Mouse (Mus musculus) layer of hippocampus, adult 8-10 months (tissue): ENCODE data around the gene Arhgef10l. TPM values are rescaled to one million over a fixed set of nuclear protein-coding genes. Genes with fewer than 3 reads are reported as not detected.

Experiments used
- DNase-seq, 2 experiments: peaks; one replicate each; pipeline ENCODE4 v3.0.0; 2022; ENCODE audit warnings: low spot score in 2 of 2
- total RNA-seq, 4 experiments: library from RNA; stranded (reverse); gene quantifications; 2 replicates each; pipeline ENCODE4 v1.2.4; 2022

Gene Arhgef10l
- total RNA-seq, 4 experiments from 2014 or later: 44.6 to 55.8 (median 46.7) TPM

DNA sequence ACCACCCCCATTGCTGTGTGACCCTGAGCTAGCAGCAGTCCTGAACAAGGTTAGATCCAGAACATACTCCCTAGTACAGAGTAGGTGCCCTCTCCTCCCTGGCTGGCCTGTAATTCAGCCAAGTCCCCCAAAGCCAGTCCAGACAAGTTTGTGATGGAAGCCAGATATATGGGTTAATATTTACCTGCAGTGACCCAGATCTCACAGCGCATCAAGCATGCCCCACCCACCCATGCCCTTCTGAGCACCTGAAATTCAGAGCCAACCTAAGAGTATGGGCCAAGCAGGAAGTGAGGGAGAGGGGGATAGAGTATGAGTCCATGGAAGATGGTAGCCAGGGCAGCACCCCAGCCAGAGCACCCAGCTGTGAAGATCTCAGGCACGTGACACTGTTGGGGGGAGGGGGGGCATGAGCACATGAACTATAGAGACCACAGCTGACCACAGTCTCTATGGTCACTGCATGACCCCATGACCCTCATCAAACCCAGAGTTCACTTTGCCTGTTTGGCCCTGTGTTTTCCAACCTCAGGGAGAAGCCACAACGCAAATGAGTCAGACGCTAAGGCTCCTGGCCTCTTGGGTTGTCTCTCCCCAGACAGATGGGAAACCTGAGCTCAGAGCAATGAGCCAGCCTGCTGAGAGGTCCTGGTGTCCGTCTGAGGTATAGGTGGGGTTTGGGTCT, 29.4 kb downstream of the Arhgef10l start:
- DNase-seq: no peak

DNA sequence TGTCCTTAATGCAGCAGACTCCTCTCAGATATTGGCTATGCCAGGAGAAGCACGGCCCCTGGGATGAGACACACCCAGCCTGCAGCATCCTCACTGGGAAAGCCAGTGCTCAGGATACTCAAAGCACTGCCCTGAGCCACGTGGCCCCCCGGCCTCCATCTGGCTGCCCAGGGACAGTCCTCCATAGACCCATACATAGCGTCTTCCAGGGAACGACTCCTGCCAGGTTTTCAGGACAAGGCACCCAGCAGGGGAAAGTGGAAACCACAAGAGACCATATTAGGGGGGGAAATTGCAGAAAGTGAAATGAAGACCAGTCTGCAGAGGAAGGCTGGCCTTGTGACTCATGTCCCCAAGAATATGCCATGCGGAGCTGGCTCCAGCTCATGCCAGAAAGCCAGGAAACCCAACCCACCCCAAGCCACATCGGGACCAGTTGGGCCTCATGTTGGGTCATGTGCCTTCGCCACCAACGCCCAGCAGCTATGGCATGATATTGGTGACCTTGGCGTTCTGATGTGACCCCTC, 30.9 kb downstream of the Arhgef10l start:
- DNase-seq: no peak

DNA sequence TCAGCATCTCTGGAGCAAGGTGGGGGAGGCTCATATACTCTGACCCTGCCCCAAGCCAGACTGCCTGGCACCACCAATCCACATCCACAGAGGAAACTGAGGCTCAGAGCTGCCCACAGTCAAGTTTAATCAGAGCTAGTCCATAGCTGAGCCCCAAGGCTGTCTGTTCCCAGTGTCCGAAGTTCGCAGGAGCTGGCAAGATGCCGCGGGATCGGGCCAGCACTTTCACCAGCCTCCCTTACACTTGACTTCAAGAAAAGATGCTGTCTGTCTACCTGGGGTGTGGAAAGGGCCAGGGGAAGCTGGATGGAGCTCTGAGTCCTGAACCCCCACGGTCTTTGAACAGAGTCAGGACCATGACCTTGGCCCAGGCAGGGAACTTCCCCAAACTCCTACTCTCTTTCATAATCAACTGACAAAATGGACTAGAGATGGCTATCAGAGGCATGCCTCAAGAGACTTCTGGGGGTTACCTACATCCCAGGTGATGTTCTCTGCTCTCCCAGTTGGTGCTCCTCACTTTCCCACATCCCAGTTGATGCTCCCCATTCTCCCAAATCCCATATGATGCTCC, 34.4 kb downstream of the Arhgef10l start:
- no peak for DNase-seq

DNA sequence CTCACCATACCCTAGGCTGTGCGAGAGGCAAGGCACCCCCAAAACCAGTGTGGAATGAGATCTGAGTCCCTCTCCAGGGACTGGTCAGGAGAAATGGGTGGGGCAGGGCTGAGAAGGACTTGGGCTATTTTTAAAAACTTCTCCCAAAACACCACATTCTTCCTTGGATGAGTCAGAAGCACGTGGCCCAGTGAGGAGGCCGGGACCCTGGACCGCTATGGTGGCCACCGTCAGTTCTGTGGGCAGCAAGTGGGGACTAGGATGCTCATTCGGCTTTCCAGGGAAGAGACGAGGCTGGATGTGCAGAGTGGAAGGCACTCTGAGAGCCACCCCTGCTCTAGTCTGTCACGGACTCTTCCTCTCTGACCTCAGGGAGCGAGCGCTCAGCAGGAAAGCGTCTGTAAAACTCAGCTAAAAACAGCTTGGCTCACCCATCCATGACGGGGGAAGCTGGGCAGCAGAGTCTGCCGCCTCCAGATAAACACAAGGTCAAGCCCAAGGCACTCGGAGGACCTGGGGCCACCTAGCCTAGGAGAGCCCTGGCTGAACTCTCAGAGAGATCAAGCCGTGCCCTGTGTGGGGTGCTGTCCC, 35.1 kb downstream of the Arhgef10l start:
- no peak for DNase-seq

DNA sequence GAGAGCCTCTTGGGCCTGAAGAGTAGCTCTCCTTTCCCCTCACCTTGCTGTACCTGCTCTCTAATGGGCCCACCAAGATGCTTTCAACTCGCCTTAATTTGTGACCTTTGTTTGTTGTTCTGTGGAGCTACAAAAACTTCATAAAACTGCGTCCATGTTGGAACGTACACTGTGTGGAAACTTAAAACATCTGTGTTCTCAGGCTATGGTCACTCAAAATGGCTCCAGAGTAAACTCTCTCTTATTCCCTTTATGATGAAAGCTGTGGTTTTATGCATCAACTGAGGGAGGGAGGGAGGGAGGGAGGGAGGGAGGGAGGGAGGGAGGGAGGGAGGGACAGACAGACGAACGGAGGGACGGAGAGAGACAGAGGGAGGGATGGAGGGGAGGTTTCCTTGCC, 35.7 kb downstream of the Arhgef10l start:
- no peak for DNase-seq

DNA sequence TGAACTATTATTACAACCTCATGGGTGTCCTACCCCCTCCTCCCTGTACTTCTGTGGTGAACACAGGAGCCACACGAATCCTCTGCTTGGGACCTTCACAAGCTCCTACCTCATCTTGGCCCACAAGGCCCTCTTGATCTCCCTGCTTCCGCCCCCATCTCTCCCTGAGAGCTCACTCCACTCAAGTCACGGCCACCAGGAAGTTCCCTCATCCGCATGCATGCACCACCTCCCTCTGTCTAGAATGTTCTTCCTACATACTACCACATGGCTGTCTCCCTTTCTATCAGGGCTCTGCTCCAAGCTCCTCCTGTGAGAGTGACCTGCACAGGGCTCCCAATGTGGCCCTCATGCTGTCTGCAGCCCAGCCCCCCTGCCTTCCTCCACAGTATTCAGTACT, 36.8 kb downstream of the Arhgef10l start:
- no peak for DNase-seq

DNA sequence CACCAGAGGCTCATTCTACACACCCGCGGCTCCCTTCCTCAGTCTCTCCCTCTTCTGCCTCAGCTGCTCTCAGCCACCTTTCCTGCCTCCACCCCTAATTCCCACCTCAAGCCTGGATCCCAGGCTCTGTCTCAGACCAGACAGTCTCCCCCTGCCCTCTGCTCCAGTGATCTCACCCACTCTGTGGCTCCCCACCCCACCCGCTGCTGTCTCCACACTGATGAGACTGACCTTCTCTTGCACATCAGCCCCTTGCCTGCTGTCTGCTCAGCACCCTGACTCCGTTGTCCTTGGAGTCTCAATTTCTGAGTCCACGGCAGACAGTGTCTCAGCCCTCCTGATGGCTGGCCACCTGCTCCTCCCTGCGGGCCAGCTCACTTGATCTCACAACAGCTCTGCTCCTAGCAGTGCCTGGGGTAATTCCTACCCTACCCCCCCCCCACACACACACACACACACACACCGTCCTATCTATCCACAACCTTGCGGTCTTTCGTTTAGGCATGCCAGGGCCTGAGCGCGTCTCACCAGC, 37.3 kb downstream of the Arhgef10l start:
- no peak for DNase-seq

DNA sequence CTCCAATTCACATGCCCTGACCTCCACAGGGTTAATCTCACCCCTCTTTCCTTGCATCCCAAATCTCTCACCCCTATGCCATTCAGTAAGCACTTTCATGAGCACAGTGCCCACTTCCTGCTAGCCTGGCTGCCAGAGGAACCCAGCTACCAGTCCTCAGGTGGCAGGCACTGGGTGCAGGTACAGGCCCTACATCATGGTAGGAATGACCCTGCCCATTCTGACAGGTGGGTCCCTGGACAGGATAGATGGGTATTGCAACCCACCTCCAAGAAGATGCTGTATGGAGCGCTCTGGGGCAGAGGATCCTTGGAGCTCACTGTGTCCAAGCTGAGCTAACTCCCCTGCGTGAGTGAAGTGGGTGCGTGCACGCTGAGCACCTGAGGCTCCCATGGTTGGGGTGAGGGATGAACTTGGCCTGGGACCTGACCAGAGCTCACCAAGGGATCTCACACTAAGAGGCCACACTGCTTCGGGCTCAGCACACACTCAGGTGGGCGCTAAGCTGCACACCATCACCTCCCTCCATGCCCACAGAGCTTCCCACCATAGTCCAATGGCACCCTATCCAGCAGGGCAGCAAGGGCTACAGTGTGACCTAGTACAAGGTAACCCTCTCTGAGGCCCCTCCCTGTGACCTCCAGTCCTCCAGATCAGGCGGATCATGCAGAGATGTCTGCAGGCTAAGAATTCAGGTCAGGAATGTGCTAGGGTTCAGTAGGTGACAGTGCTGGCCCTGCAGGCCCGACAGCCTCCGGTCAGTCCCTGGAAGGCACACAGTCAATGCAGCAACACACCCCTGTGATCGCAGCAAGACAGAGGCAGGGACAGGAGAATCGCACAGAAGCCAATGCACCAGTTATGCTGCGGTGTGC, 39.9 kb downstream of the Arhgef10l start:
- DNase-seq: no peak

DNA sequence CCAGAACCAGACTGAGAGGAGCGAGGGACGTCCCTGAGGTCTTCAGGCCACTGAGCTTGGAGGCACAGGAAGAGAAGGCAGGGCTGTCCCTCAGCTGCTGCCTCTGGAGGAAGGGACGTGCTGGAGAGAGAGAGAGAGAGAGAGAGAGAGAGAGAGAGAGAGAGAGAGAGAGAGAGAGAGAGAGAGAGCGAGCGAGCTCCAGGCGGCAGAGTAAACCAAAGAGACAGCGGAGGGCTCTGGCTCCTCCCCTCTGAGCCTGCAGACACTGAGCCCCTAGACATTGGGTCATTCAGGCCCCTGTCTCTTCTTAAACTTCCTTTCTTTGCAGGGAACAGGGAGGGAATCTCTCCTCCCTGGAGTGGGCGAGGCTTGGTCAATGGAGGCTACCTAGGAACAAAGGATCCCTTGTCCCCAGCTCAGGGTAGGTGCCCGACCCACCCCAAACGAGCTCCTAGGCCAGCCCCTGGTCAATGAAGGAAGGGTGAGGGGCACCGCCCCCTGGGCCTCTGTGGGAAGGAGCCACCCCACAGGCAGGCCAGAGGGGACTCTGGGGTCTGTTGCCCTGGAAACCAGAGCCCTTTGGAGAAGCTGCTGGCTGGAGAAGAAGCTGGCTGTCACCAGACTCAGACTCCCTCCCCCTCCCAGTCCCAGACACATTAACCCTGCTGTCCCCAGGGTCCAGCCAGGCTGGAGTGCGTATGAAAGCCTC, 41.2 kb downstream of the Arhgef10l start:
- peak; percentile 58 to 81 for DNase-seq

DNA sequence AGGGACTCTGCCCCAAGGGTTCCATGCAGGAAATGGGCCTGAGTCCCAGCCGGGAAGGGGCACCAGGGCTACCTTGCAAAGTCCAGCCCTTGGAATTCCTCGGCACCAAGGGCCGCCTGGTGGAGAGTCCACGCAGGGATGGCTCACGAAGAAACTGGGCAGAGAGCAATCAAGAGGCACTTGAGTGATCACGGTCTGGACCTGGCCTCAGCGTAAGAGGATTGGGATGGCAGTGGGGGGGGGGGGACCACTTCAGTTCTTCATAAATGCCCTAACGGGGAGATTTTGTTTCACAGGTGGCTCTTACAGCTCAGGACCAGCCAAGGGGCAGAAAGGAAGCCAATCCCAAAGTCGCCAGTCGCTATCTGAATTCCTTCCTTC, 41.7 kb downstream of the Arhgef10l start:
- DNase-seq: no peak

DNA sequence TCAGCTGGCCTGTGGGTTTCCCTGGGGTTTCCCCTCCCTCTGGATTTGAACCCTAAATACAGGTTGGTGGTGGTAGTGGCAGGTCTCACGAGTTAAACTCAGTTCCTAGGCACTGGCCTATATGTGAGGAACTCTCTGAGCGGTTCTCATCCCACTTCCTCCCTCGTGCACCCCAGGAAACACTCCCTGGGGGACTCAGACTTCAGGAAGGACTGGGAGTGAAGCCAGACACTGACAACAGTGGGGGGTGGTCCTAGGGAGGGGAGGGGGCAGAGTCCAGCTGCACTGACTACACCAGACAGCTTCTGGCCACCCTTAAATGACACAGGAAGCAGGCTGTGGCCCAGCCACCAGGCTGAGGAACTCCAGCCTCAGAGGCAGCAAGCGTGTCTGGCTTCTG, 43.0 kb downstream of the Arhgef10l start:
- no peak for DNase-seq

DNA sequence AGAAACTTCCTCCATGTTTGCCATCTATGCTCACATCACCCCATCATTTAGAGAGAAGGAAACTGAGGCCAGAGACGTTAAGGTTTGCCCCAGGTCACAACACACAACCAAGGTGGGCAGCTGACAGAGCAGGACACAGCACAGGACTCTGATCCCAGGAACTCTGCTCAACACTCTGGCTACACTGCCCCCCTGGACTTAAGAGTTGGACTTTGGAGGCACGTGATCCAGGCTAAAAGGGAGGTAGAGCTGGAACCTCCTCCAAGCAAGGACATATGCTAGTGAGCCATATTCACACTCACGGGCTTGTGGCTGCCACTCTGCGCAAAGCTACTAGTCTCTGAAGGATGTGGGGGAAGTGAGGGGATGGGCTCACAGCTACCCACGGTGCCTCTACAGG, 45.3 kb downstream of the Arhgef10l start:
- no peak for DNase-seq

DNA sequence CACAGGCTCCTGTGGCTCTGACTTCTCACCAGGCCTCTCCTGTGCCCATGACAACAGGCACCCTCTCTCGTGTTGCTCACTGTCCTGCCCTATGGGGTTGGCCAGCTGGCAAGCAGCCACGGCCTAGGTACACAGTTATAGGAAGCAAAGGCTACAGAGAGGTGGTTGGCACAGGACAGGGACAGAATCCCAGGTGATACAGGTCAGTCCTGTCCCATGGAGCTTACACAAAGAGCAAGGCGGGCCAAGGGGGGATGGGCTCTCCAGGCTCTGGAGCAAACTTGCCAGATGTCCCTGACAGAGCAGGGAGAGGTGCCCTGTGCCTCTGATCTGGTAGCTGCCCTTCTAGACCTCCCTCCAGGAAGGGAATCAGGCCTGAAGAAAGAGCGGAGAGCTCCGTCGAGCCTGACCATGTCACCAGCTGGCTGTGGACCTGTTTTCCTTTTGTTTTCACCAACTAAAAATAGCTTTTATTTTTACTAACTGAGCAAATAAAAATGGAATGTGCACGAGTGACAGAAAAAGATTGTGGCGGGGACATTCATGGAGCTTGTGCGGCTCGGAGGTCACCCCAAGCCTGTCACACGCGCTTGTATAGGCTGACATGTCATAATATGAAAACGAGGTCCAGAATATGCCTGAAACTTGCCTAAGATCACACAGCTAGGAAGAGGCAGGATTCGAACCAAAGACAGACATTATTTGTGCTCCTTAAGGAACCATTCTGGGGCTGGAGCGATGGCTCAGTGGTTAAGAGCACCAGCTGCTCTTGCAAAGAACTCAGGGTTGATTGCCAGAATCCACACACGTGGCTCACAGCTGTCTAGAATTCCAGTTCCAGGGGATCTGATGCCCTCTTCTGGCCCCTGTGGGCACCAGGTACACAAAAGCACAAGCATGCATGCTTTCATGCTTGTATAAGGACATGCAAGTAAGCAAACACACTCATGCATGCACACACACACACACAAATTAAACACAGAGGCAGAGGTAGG, 48.1 kb downstream of the Arhgef10l start:
- DNase-seq: no peak

DNA sequence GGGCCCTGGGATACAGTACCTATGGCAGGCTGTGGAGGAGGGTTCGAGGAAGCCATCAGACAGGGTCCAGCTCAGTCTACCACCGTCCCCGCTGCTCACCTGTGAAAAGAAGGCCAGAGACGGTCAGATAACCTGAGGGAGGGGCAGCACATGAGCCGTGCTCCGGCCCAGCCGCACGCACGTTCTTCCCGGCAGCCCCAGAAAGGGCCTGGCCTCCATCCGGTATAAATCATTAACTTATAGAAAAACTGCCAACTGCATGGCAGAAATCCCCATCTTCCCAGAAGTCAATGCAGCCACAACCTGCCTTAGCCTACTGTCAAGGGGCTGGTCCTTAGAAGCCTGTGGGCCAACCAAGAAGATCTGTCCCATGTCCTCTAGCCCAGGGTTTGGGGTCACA, 48.9 kb downstream of the Arhgef10l start:
- no peak for DNase-seq

DNA sequence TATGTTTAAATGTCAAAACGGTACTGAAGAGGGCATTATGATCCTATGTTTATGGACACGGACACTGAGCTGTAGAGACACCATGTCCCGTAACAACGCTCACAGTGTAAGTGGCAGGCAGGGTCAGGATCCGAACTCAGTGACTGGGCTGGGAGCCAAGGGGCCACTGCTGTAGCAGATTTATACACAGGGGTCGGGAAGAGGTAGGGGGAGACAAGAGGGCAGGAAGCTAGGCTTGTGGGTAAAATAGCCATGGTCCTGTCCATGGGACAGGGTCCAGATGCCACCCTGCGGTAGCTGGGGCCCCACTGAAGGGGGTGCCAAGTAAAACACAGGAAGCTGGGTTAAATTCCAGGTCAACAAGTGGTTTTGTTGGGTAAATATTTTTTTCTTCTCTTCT, 49.6 kb downstream of the Arhgef10l start:
- DNase-seq: no peak

DNA sequence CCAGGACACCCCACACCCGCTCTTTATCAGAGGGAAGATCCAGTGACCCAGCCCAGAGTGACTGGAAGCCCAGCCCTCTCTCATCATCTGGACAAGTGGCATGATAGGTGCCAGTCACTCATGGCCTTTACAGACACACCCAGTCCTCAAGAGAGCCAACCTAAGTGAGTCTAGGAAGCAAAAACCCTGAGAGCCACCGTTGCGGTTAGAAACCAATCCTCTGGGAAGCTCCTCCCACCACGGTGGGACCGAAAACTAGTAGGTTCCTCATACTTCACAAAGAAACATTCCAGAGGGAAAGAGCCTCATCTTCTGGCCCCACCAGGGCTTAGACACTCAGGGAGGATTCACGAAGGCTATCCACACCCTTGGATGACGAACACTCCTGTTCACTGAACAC, 50.0 kb downstream of the Arhgef10l start:
- DNase-seq: no peak

DNA sequence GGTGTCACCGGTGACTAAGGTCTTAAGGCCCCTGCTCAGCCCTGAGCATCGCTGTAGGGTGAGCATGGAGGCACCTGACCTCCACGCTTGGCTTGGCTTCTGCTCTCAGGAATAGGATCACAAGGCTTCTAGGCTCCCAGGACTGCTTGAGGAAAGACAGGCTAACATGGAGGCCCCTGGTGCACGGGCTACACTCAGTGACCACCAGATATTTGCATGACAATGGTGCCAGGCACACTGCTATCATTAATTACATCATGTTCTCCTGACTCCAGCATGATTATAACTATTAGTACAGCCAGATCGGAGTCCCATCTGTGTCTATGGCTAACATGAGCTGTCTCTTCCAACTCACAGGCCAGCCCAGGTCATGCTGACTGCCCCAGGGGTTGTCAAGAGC, 51.3 kb downstream of the Arhgef10l start:
- no peak for DNase-seq

DNA sequence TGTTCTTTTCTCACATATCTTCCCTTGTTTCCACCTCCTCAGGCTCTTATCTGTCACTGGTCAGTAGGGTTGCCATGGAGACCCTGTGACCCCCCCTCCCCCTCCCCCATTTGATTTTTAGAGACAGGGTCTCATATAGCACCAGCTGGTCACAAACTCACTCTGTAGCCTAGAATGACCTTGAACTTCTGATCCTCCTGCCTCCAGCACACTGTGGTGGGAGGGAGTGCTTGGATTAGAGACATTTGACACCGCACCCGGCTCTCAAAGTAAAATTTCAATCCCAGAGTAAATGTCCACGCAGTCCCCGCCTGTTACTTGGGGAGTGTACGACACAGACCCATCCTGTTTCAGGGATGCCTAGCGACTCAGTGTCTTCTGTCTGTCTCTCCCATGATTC, 51.7 kb downstream of the Arhgef10l start:
- DNase-seq: no peak

DNA sequence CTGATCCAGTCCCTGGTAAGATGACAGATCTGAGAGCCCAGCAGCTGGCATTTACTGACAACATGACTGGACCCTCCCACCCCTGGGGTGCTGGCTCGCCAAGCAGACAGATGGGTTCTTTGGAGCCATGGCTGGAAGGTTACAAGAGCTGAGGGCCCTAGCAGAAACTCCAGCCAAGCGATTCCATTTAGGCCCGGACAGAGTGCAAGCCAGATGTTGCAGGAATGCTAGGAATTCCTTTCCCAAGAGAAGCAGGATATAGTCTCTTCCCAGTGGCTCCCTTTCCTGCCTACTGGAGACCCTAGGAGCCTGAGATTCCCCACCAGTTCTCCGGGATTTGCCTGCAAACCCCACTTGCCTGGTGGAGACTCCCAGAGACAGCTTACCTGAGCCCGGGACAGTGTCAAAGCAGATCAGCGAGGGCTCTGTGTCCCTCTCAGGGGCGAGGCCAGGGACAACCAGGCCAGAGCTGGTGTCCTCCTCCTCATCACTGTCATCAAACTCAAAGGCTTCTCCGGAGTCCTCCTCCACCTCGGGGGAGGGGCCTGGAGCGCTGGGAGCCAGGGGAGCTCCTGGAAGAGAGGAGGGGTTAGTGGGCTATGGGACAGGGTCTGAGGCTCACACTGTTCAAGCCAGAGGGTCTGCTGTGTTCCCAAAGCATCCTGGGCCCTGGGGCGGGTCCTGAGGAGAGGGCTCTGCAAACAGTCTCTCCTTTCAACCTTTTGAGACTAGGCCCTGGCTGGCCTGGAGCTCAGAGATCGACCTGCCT, 54.8 kb downstream of the Arhgef10l start:
- DNase-seq: no peak
